Mouse (Mus musculus) layer of hippocampus, adult 9-10 months (tissue): ENCODE data around the gene AU040320.

ENCODE experiments used
- DNase-seq: peaks from one replicate; pipeline ENCODE4 v3.0.0; 2022; ENCODE audit warnings: low spot score

Gene AU040320

GRCm38 (mm10) chr4:126782996-126783395, 29.7 kb downstream of the AU040320 start:
- DNase-seq = peak; percentile 44

DNA sequence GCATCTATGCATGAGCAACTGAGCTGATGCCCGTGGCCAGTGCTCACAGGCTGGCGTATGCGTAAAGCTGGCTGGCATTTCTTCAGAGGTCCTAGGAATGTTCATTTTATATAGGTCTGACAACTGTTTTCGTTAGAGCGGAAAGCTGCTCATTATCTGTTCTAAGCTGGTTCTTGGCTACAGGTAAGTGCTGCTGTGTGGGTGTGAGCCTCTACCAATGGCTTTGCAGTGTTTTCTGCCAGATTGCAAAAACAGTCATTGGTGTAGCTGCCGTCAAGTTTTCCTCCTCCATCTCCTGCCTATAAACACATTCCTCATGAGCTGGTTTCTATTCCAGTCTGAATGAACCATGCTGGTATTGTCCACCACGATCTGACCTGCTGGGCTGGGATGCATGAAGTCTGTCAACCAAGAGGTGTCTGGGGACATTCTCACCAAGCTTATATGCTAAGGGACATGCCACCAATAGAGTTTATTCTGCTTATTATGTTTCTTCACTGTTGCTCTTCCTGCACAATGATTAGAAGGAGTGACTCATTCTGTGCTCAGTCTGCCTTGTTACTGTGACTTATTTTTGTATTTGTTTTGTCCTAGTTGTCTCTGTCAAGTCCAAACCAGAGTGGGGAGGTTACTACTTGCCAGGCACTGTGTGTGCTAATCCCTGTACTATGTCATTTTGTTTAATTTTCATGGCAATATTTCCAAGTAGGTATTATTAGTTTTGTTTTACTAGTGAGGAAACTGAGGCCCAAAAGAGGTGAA, 39.2 kb downstream of the AU040320 start:
- peak; percentile 43 for DNase-seq

- DNase-seq = no peak
Observed at GRCm38 (mm10) chr4:126802174-126802573, 48.8 kb downstream of the AU040320 start.

GRCm38 (mm10) chr4:126803268-126803873, 50.0 kb downstream of the AU040320 start:
- DNase-seq = no peak

- no peak for DNase-seq
Observed at GRCm38 (mm10) chr4:126805741-126806140, 52.4 kb downstream of the AU040320 start.

GRCm38 (mm10) chr4:126806692-126807427, 53.5 kb downstream of the AU040320 start:
- DNase-seq = no peak

DNA sequence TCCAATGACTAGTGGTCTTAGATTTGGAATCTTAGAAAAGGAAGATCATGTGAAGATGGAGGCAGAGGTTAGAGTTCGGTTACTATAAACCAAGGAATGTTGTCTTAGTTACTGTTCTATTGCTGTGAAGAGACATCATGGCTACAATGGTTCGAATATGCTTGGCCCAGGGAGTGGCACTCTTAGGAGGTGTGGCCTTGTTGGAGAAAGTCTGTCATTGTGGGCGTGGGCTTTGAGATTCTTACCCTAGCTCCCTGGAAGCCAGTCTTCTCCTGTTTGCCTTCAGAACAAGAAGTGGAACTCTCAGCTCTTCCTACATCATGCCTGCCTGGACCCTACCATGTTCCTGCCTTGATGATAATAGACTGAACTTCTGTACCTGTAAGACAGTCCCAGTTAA, 57.2 kb downstream of the AU040320 start:
- no peak for DNase-seq

GRCm38 (mm10) chr4:126813212-126813611, 59.9 kb downstream of the AU040320 start:
- no peak for DNase-seq

GRCm38 (mm10) chr4:126814854-126815253, 61.5 kb downstream of the AU040320 start:
- DNase-seq = no peak

DNA sequence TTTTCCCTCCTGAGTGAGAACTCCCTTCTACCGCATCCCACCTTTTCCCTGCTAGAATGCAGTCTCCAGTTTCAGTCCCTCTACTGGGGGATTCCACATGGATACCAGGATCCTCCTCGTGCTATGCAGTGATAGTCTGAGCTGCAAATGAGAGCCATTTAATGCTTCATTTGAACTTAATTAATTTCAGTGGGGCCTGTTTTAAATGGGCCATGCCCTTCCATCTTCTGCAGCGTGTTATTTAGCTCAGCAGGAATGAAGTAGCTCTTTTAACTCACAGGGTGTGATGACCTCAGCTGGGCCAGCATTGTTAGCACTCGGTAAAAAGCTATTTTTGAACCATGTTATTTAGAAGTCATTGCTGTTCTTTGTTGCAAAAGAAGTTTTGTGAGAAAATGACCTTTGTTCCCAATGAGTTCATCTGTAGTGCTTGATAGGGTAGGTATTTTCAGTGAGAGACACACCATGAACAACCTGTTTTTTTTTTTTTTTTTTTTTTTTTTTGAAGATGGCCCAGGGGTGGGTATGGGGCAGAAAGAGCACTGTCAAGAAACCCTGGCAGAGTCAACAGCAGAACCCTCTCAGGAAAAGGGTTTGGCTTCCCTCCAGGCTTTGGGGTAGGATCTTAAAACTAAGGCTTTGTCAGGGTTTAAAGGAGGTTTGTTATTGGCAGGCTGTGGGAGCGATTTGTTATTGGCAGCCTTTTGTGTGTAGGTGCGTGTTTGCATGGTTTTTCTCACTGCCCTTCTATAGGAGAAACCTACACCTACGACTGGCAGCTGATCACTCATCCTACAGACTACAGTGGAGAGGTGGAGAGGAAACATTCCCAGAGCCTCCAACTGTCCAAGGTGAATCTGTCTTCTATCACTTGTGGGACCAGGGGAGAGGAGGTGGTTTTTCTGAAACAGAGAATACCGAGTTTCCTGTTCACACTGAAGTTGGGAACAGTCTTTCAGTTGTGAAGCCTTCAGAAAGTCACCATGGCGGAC, 69.8 kb downstream of the AU040320 start:
- DNase-seq = no peak

GRCm38 (mm10) chr4:126823917-126824316, 70.6 kb downstream of the AU040320 start:
- DNase-seq = no peak

GRCm38 (mm10) chr4:126831122-126831521, 77.8 kb downstream of the AU040320 start:
- no peak for DNase-seq

DNA sequence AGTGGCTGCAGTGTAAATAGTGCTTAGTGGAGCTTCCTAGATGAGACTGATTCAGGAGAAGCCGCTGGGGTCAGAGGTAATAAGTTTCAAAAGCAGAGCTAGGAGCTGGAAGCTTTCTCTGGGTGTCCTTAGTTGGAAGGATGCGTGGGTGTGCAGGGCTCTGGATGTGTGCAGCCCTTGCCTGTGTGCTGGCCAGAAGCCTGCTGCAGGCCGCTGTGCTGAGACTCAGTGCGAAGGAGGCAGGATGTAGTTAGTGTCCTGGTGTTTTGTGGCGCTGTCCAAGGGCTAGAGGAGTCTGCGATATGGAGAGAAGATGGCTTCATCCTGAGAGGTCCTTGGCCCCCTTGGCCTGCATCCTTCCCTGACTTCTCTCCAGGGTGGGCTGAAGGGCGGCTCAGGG, 85.5 kb downstream of the AU040320 start:
- DNase-seq = no peak

- DNase-seq = peak; percentile 94
Observed at GRCm38 (mm10) chr4:126839873-126840272, 86.5 kb downstream of the AU040320 start.

DNA sequence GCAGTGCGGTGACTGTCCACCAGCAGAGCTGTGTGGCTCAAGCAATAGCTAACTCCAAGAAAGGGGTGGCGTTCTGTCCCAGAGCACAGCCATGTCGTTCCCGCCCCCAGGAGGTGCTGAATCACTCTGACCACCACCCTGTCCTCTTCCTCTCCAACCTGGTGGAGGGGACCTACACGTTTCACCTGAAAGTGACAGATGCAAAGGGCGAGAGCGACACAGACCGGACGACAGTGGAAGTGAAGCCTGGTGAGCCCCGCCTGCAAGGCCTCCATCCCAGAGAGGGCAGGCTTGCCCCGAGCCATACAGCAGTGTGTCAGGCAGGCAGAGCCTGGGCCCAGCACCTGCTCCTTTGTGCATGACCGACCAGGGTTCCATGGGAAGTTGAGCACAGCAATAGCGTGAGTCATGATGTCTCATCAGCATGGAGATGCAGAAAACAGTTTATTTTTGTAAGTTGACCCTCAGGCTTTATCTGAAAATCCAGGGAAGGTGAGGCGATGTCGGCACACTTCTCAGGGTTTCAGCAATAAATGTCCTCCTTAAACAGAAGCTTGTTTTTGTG, 87.7 kb downstream of the AU040320 start:
- DNase-seq = no peak

DNA sequence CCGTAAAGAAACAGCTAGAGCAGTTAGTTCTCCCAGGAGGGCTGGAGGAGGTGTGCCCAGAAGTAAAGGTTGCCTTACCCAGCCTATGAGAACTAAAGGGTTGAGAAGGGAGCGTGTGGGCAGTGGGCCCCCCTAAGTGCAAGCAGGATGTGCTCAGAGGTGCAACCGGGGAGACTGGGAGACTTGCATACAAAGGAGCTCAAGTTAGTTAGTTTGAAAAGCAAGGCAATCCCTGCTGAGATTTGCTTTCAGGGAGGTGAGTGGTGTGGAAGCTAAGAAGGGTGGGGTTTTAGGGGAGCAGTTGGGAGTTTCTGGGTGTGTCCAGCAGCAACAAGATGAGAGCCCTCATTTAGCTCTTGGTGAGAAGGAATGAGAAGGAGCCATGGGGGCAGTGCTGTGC, 89.6 kb downstream of the AU040320 start:
- no peak for DNase-seq

DNA sequence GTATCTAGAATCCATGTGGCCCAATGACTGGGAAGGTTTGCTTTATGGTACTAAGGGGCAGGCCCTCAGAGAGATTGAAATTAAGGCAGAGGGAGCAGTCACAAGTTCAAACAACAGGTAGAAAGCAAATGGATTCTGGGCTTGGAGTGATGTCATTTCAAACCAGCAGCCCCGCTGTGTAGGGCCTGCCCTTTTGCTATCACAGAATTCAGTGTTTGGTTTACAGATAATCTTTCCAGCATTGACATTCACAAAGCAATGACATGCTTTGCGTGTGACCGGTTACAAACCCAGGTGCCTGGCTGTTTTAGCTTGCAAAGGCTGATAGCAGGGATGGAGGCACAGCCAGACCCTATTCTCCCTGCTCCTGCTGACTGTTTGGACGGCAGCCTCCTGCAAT, 92.3 kb downstream of the AU040320 start:
- DNase-seq = no peak

GRCm38 (mm10) chr4:126846971-126847370, 93.6 kb downstream of the AU040320 start:
- DNase-seq = no peak

- DNase-seq = no peak
Observed at GRCm38 (mm10) chr4:126850019-126850777, 96.9 kb downstream of the AU040320 start.

DNA sequence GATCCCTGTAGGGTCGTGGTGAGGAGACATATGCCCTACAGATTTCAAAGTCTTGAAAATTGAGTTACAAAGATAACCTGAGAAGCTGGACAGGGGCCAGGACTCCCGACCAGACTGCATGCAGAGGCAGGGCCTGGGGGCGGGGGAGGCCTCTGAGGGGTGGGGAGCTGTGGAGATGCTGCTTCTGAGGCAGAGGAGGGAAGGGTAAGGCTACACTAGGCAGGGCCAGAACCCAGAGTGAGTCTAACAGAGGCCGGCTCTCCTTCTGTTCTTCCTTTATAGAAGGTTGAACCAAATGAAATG, 97.4 kb downstream of the AU040320 start:
- no peak for DNase-seq

DNA sequence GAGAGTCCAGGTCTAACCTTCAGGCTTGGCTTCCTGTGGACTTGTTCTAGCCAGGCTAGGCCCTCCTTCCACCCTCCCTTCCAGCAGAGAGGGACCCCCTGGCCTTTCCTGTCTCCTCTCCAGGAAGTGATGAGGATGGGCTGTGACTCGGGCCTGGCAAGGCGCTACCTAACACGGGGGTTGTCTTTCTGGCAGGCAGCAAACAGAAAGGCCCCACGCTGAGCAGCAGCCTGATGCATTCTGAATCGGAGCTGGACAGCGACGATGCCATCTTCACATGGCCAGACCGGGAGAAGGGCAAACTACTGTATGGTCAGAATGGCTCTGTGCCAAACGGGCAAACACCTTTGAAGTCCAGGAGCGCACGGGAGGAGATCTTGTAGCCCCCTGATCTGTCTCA, 99.6 kb downstream of the AU040320 start:
- no peak for DNase-seq
